Mouse (Mus musculus): Measurements from ENCODE around the gene Cbx8.

DNA sequence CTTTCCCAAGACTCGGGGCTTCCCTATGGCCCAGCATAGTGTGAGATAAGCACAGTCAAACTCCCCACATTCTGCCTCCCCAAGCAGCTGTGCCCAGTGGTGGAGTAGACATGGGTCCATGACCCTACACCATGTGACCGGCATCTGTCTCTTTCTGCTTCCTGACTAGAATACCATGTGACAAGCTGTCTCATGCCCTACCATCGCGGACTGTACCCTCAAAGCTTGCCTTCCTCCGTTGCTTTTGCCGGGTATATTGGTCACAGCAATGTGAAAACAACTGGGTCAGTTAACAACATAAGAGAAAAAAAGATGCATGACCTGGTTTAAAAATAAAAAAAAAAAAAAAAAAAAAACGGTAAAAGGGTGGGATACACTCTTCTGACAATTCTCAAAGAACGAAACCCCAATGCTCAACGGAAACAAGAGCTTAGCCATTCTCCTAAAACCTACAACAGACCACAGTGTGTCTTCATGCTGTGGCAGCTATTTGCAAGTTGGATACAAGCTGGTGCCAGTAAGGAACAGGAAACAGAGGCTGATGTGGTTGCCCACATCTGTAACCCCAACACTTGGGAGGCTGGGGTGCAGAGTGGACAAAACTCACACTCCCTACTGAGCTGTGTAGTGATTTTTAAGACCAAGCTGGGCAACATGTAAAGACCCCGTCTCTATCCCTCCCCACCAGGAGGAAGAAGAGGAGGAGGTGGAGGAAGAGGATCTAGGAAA, 35.1 kb downstream of the Cbx8 start:
- TF ChIP-seq CTCF (IDR thresholded peaks at IDR 0.05; ENCODE audit: insufficient read depth, low read length) (no peak), POLR2A (IDR thresholded peaks at IDR 0.05; ENCODE audit: borderline replicate concordance, extremely low read depth, low read depth, low read length) (no peak)
